Mouse (Mus musculus) ES-Bruce4 (cell line): ENCODE measurements around the gene Rcn3. TPM values are rescaled to one million over a fixed set of nuclear protein-coding genes. Genes with fewer than 3 reads are reported as not detected.

Source experiments
- H3K27ac ChIP-seq: 2 replicates; pipeline ENCODE4 v1.5.1; 2012; ENCODE audit warnings: low read length, inconsistent platforms; ENCODE audit not compliant: insufficient read depth
- H3K27me3 ChIP-seq: 2 replicates; pipeline ENCODE4 v1.6.1; 2012; ENCODE audit warnings: mild to moderate bottlenecking, low read length, inconsistent platforms; ENCODE audit not compliant: control insufficient read depth, poor library complexity, insufficient read depth, severe bottlenecking
- H3K36me3 ChIP-seq: 2 replicates; pipeline ENCODE4 v1.6.1; 2012; ENCODE audit warnings: inconsistent platforms, mild to moderate bottlenecking, low read length, moderate library complexity; ENCODE audit not compliant: control insufficient read depth, poor library complexity, insufficient read depth, severe bottlenecking
- H3K4me1 ChIP-seq: one replicate; pipeline ENCODE4 v1.8.1; 2011; ENCODE audit warnings: low read length; ENCODE audit not compliant: control insufficient read depth, insufficient read depth
- H3K4me3 ChIP-seq: 2 replicates; pipeline ENCODE4 v1.5.1; 2011; ENCODE audit warnings: low read depth, mild to moderate bottlenecking, low read length
- H3K9ac ChIP-seq: 2 replicates; pipeline ENCODE4 v1.6.1; 2012; ENCODE audit warnings: low read depth, mild to moderate bottlenecking, inconsistent platforms; ENCODE audit not compliant: poor library complexity, severe bottlenecking
- H3K9me3 ChIP-seq: replicated peaks from 2 replicates; pipeline ENCODE4 v1.6.1; 2012; ENCODE audit warnings: mild to moderate bottlenecking, low read length, inconsistent platforms; ENCODE audit not compliant: control insufficient read depth, poor library complexity, insufficient read depth, severe bottlenecking
- CTCF ChIP-seq: IDR thresholded peaks from one replicate; pipeline ENCODE4 v1.8.1; 2011; ENCODE audit warnings: low read depth, low read length
- EP300 ChIP-seq: IDR thresholded peaks from 2 replicates; pipeline ENCODE4 v1.6.1; 2011; ENCODE audit warnings: low read depth, low read length; ENCODE audit not compliant: insufficient read depth
- POLR2A ChIP-seq: IDR thresholded peaks from one replicate; pipeline ENCODE4 v1.8.1; 2011; ENCODE audit warnings: low read length; ENCODE audit not compliant: insufficient read depth
- polyA plus RNA-seq: library from polyadenylated mRNA; stranded (reverse); fragments of >200 nt; gene quantifications from 2 replicates; pipeline ENCODE4 v1.2.4, GENCODE M21; 2011; ENCODE audit warnings: low read depth; ENCODE audit not compliant: missing spikeins, insufficient read depth, insufficient read length

Rcn3 gene
- polyA plus RNA-seq, 1 experiment = 66.7 TPM

DNA sequence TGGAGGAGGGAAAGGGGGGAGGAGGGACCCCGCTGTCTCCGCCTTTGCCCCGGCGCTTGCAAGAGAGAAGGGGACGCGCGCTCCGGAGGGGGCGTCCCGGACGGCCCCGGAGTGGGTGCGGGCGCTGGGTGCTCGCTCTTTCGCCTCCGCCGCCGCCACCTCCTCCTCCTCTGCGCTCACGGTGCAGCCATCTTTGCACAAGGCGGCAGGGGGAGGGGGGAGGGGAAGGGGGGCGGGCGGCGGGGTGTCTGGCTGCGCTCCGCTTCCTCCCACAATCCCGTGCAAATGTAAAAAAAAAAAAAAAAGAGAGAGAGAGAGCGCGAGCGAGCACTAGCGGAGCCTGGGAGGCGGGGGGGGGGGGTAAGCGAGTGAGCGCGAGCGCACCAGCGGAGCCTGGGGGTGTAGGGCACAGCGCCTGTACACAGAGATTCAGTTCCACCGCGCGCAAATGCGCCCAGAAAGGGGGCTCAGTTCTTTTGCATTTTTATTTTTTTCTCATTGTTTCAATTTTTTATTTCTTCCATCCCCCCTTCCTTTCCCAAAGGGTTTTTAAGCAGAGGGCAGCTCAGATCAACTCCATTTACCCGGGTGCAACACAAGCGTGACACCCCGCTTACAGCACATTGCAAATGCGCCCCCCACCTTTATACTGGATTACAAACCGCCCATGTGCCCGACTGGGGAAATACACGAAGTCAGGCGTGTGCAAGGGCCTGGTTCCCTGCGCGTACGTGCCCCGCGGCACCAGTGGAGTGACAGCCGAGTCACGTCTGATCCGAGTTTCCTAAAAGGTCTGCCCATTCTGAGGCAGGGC is 38.7 kb downstream of the Rcn3 start:
- TF ChIP-seq POLR2A (peak; percentile 7), CTCF (no peak), EP300 (no peak)
- Histone ChIP-seq H3K27ac (peak overlapping the region; percentile 58), H3K36me3 (peaks cover 11% of the 10 kb centered on the region; the same call in 1 of the 2 replicates), H3K9ac (peak overlapping the region; percentile 96), H3K27me3 (no peaks in the 10 kb centered on the region), H3K9me3 (no peaks in the 10 kb centered on the region), H3K4me1 (peaks cover 5% of the 10 kb centered on the region), H3K4me3 (peak overlapping the region; percentile 74)

DNA sequence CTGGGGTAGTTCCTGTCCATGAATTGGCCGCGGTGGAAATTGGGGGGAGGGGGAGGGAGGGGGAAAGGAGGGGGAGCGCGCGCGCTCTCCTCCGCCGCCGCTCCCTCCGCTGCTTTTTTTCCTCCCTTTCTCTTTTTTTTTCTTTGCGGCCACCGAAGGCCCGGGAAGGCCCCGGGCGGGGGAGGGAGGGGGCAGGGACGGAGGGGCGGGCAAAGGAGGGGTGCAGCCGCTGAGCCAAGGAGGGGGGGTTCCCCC is 39.2 kb downstream of the Rcn3 start, which contains the start of gene Prr12:
TSS of gene Prr12 (minus strand) at position 20 of the 255 bp plus-strand sequence.
- Histone ChIP-seq H3K9ac (peak within 1 kb of the TSS; percentile 96), H3K27me3 (no peaks in the 10 kb centered on the region), H3K36me3 (peaks cover 14% of the 10 kb centered on the region; the same call in 1 of the 2 replicates), H3K27ac (peak within 1 kb of the TSS; percentile 91), H3K4me1 (peaks cover 5% of the 10 kb centered on the region), H3K9me3 (no peaks in the 10 kb centered on the region), H3K4me3 (peak within 1 kb of the TSS; percentile 74)
- TF ChIP-seq CTCF (no peak), POLR2A (no peak), EP300 (no peak)

DNA sequence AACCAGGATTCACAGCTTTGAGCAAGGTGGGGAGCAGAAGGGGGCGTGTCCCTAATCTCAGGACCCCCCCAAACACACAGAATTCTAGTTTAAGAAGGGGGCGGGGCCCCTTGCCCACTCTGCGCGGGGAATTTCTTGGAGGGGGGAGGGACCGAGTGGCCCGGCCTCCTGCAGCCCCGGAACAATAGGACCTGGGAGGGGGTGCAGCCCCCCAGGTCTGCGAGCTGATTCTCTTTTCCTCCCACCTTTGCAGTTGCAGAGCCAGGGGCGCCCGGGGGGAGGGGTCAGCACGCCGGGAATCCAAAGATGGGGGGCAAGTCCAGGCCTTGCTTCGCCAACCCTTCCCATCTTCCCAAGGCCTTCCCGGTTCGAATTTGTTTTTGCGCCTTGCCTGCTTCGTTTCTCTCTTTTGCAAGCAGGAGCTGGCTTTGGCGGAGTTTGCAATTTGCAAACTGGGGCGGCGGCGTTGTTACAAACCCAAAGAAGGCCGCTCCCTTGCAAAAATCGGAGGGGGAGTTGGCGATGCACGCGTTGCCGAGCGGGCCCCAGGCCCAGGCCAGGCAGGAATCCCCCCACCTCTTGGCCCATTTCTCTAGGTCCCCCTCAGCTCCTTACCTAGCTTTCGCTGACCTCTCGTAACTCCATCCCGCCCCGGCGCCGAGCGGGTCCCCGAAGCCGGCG is 39.7 kb downstream of the Rcn3 start:
- Histone ChIP-seq H3K4me1 (peaks cover 5% of the 10 kb centered on the region), H3K9me3 (no peaks in the 10 kb centered on the region), H3K36me3 (peaks cover 16% of the 10 kb centered on the region; the same call in 1 of the 2 replicates), H3K27me3 (no peaks in the 10 kb centered on the region), H3K9ac (peak overlapping the region; percentile 96), H3K27ac (peak overlapping the region; percentile 91), H3K4me3 (peak overlapping the region; percentile 74)
- TF ChIP-seq CTCF = no peak
- no peak for TF ChIP-seq EP300
- no peak for TF ChIP-seq POLR2A

DNA sequence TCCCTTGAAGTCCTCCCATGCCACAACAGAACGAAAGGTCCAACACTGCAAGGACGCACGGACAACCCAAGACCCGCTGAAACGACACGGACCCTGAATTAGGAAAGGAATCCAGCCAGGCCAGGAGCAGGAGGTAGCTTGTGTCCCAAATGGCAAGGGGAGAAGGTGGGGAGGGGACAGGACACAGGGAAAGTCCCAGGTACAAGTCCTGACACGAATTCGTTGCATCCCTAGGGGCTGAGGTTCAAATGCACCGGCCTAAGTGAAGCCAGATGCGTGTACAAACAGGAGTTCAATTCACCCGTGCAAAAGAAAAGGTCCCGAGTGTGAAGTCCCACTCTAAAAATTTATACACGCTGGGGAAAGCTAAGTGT is 40.4 kb downstream of the Rcn3 start:
- peaks cover 19% of the 10 kb centered on the region; the same call in 1 of the 2 replicates for H3K36me3 ChIP-seq
- peak overlapping the region; percentile 91 for H3K27ac ChIP-seq
- H3K9me3 ChIP-seq = no peaks in the 10 kb centered on the region
- TF ChIP-seq EP300 (no peak), CTCF (no peak), POLR2A (no peak)
- peak overlapping the region; percentile 96 for H3K9ac ChIP-seq
- peak overlapping the region; percentile 74 for H3K4me3 ChIP-seq
- H3K27me3 ChIP-seq = no peaks in the 10 kb centered on the region
- peaks cover 5% of the 10 kb centered on the region for H3K4me1 ChIP-seq

DNA sequence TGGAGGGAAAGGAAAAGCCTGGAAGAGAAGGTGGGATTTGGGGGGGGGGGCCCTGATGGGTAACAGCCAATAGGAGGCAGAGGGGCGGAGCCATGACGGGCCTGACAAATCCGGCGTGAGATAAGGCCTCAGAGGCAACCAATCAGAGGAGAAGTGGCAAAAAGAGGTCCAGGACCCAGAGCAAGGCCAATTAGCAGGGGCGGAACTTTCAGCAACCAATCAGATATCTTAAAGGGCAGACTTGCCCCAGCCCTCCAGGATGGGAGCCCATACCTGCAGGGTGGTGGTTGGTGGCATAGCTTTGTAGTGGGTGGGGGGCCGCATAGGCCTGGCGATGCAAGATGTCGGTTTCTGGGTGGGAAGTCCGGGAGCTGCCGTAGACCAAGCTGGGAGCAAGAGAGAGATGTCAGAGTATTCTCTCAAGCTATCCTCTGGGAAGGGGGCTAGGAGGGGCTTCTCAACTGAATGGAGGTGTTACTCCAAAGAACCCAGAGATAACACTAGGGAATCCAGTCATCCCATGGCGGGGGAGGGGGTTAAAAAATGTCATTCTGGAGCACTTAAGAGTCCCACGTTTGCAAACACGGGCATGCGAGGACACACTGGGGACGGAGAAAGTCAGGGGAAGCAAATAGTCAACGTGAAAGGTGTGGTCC is 40.9 kb downstream of the Rcn3 start:
- peaks cover 19% of the 10 kb centered on the region; the same call in 1 of the 2 replicates for H3K36me3 ChIP-seq
- H3K9ac ChIP-seq = peak overlapping the region; percentile 96
- peak overlapping the region; percentile 91 for H3K27ac ChIP-seq
- H3K4me3 ChIP-seq = peak overlapping the region; percentile 74
- no peaks in the 10 kb centered on the region for H3K9me3 ChIP-seq
- no peak for TF ChIP-seq EP300
- peak; percentile 23 for TF ChIP-seq POLR2A
- TF ChIP-seq CTCF = no peak
- H3K27me3 ChIP-seq = no peaks in the 10 kb centered on the region
- H3K4me1 ChIP-seq = peaks cover 5% of the 10 kb centered on the region
